Mouse (Mus musculus) kidney, postnatal 36 days (tissue): ENCODE measurements around the gene Mfsd10.

Source experiments
- DNase-seq, 2 experiments: peaks; one replicate each; pipeline ENCODE4 v3.0.0; 2021 to 2022; ENCODE audit warnings: mixed read lengths in 2 of 2

The Mfsd10 gene

GRCm38 (mm10) chr5:34636481-34637287 lies at the start of gene Mfsd10:
Gene Mfsd10, minus strand, starts transcription at chr5:34637212.
- peak; percentile 84 to 90 for DNase-seq

GRCm38 (mm10) chr5:34670280-34670679 lies 33.3 kb upstream of the Mfsd10 start:
- peak; percentile 24 to 36 for DNase-seq

GRCm38 (mm10) chr5:34669493-34669892 lies 32.5 kb upstream of the Mfsd10 start:
- DNase-seq = peak in 1 of 2 experiments; percentile 31

- no peak for DNase-seq
Measured at GRCm38 (mm10) chr5:34663231-34663630, 26.2 kb upstream of the Mfsd10 start.

GRCm38 (mm10) chr5:34661909-34662308 lies 24.9 kb upstream of the Mfsd10 start:
- no peak for DNase-seq

GRCm38 (mm10) chr5:34660591-34661130 lies 23.6 kb upstream of the Mfsd10 start:
- peak in 1 of 2 experiments; percentile 27 for DNase-seq

GRCm38 (mm10) chr5:34659686-34660590 lies 22.9 kb upstream of the Mfsd10 start, which contains the start of the genes Nop14 and Grk4:
Gene Nop14, minus strand, starts transcription at chr5:34660148.
Gene Grk4, plus strand, starts transcription at chr5:34660379.
- peak; percentile 98 to 100 for DNase-seq

- no peak for DNase-seq
Measured at GRCm38 (mm10) chr5:34657556-34657955, 20.5 kb upstream of the Mfsd10 start.

- DNase-seq = no peak
Measured at GRCm38 (mm10) chr5:34654881-34655280, 17.9 kb upstream of the Mfsd10 start.

- no peak for DNase-seq
Measured at GRCm38 (mm10) chr5:34652961-34653360, 15.9 kb upstream of the Mfsd10 start.

GRCm38 (mm10) chr5:34647581-34647980 lies 10.6 kb upstream of the Mfsd10 start:
- peak; percentile 56 to 87 for DNase-seq

- peak; percentile 62 to 66 for DNase-seq
Measured at GRCm38 (mm10) chr5:34642932-34643331, 5.9 kb upstream of the Mfsd10 start.

GRCm38 (mm10) chr5:34641991-34642390 lies 5.0 kb upstream of the Mfsd10 start:
- peak; percentile 48 to 50 for DNase-seq

- DNase-seq = no peak
Measured at GRCm38 (mm10) chr5:34637591-34638156, 662 bp upstream of the Mfsd10 start.

GRCm38 (mm10) chr5:34635665-34636192 lies 1.3 kb downstream of the Mfsd10 start:
- peak in 1 of 2 experiments; percentile 12 for DNase-seq

- DNase-seq = no peak
Measured at GRCm38 (mm10) chr5:34634746-34635400, 2.1 kb downstream of the Mfsd10 start.

- DNase-seq = no peak
Measured at GRCm38 (mm10) chr5:34633641-34634040, 3.4 kb downstream of the Mfsd10 start.

GRCm38 (mm10) chr5:34632996-34633395 lies 4.0 kb downstream of the Mfsd10 start:
- DNase-seq = no peak

- DNase-seq = no peak
Measured at GRCm38 (mm10) chr5:34609966-34610365, 27.0 kb downstream of the Mfsd10 start.

- no peak for DNase-seq
Measured at GRCm38 (mm10) chr5:34608226-34608625, 28.8 kb downstream of the Mfsd10 start.

GRCm38 (mm10) chr5:34607100-34607880 lies 29.7 kb downstream of the Mfsd10 start:
- no peak for DNase-seq
